Mouse (Mus musculus) embryo, embryonic 9.5 days (tissue): ENCODE measurements around the gene Cyp2c70.
"Not testable (repeated sequence)": the region's sequence is repeated elsewhere in the genome, so short reads cannot be mapped to it uniquely, and the experiment has no call there.

Source experiments
- DNase-seq: peaks from one replicate; pipeline ENCODE4 v3.0.0-alpha.2; 2017; ENCODE audit errors: extremely low spot score

Cyp2c70 gene

GRCm38 (mm10) chr19:40187160-40187559 is at the start of gene Cyp2c70:
Gene Cyp2c70 (minus strand): TSS chr19:40187333.
- no peak for DNase-seq

GRCm38 (mm10) chr19:40232560-40232959 is 45.4 kb upstream of the Cyp2c70 start:
- DNase-seq = no peak

GRCm38 (mm10) chr19:40231825-40232541 is 44.9 kb upstream of the Cyp2c70 start:
- no peak for DNase-seq

- DNase-seq = no peak
Measured at GRCm38 (mm10) chr19:40231074-40231738, 44.1 kb upstream of the Cyp2c70 start.

- DNase-seq = no peak
Measured at GRCm38 (mm10) chr19:40226516-40227151, 39.5 kb upstream of the Cyp2c70 start.

GRCm38 (mm10) chr19:40225761-40226110 is 38.6 kb upstream of the Cyp2c70 start:
- DNase-seq = no peak

GRCm38 (mm10) chr19:40225102-40225760 is 38.1 kb upstream of the Cyp2c70 start:
- DNase-seq = peak; percentile 60

GRCm38 (mm10) chr19:40222307-40222706 is 35.2 kb upstream of the Cyp2c70 start:
- DNase-seq = not testable (repeated sequence)

GRCm38 (mm10) chr19:40220878-40221277 is 33.7 kb upstream of the Cyp2c70 start:
- no peak for DNase-seq

GRCm38 (mm10) chr19:40202947-40203346 is 15.8 kb upstream of the Cyp2c70 start:
- DNase-seq = not testable (repeated sequence)

- no peak for DNase-seq
Measured at GRCm38 (mm10) chr19:40190596-40190995, 3.5 kb upstream of the Cyp2c70 start.

- DNase-seq = no peak
Measured at GRCm38 (mm10) chr19:40183600-40183999, 3.5 kb downstream of the Cyp2c70 start.

- no peak for DNase-seq
Measured at GRCm38 (mm10) chr19:40178311-40178710, 8.8 kb downstream of the Cyp2c70 start.

- DNase-seq = not testable (repeated sequence)
Measured at GRCm38 (mm10) chr19:40168391-40168790, 18.7 kb downstream of the Cyp2c70 start.

GRCm38 (mm10) chr19:40126996-40127395 is 60.1 kb downstream of the Cyp2c70 start:
- not testable (repeated sequence) for DNase-seq

- not testable (repeated sequence) for DNase-seq
Measured at GRCm38 (mm10) chr19:40125165-40125564, 62.0 kb downstream of the Cyp2c70 start.

- DNase-seq = not testable (repeated sequence)
Measured at GRCm38 (mm10) chr19:40119624-40120023, 67.5 kb downstream of the Cyp2c70 start.
